Mouse (Mus musculus) limb, embryonic 14.5 days (tissue): ENCODE measurements at regions not wholly inside any gene's neighbourhood (a gene's known extent, or its start where the extent isn't known, plus 50 kb on each side); places are given as distances from the start of the nearest gene placed in this dataset.

Experiments
- ATAC-seq: fragments of 200-750 bp; cut with Nextera tagmentation; 2 replicates; pipeline ENCODE4 v1.8.0; 2017; ENCODE audit warnings: low read depth, moderate number of reproducible peaks, moderate TSS enrichment; ENCODE audit not compliant: low FRiP score
- DNase-seq: peaks from one replicate; pipeline ENCODE4 v3.0.0-alpha.2; 2015; ENCODE audit warnings: low spot score
- H3K27ac ChIP-seq: fragments of 300-500 bp; sonication (generic); replicated peaks from 2 replicates; pipeline ENCODE4 v1.5.1; 2014; ENCODE audit warnings: low read depth, mild to moderate bottlenecking, low read length, moderate library complexity, mixed read lengths
- H3K27me3 ChIP-seq: fragments of 300-500 bp; sonication (generic); 2 replicates; pipeline ENCODE4 v1.6.1; 2014; ENCODE audit warnings: low read length, mixed read lengths; ENCODE audit not compliant: control insufficient read depth, insufficient read depth
- H3K36me3 ChIP-seq: fragments of 300-500 bp; sonication (generic); 2 replicates; pipeline ENCODE4 v1.6.1; 2014; ENCODE audit warnings: mild to moderate bottlenecking, low read length, moderate library complexity, mixed read lengths; ENCODE audit not compliant: control insufficient read depth, insufficient read depth
- H3K4me1 ChIP-seq: fragments of 300-500 bp; sonication (generic); 2 replicates; pipeline ENCODE4 v1.6.1; 2014; ENCODE audit warnings: antibody characterized with exemption, low read length, mixed read lengths; ENCODE audit not compliant: control insufficient read depth, insufficient read depth
- H3K4me2 ChIP-seq: fragments of 300-500 bp; sonication (generic); replicated peaks from 2 replicates; pipeline ENCODE4 v1.6.1; 2014; ENCODE audit warnings: low read depth, mild to moderate bottlenecking, low read length, moderate library complexity; ENCODE audit not compliant: severe bottlenecking
- H3K4me3 ChIP-seq: fragments of 300-500 bp; sonication (generic); replicated peaks from 2 replicates; pipeline ENCODE4 v1.5.1; 2014; ENCODE audit warnings: low read length
- H3K9ac ChIP-seq: fragments of 300-500 bp; sonication (generic); 2 replicates; pipeline ENCODE4 v1.6.1; 2014; ENCODE audit warnings: mild to moderate bottlenecking, low read depth, low read length, moderate library complexity; ENCODE audit not compliant: severe bottlenecking
- H3K9me3 ChIP-seq: fragments of 300-500 bp; sonication (generic); 2 replicates; pipeline ENCODE4 v1.6.1; 2016; ENCODE audit warnings: low read length; ENCODE audit not compliant: control insufficient read depth
- POLR2A ChIP-seq: fragments of 200-500 bp; IDR thresholded peaks from 2 replicates; pipeline ENCODE4 v1.8.0; 2012; ENCODE audit warnings: inconsistent platforms, mild to moderate bottlenecking, moderate library complexity, borderline replicate concordance; ENCODE audit not compliant: insufficient read depth, insufficient read length; ENCODE audit errors: extremely low read depth
- WGBS: fragments of 180-500 bp; shearing (Covaris S2); extraction: QIAGEN DNeasy Blood & Tissue Kit; methylation state at CpG from one replicate; pipeline ENCODE4 v1.1.7; 2014; 5-methylcytosine and 5-hydroxymethylcytosine counted together

GRCm38 (mm10) chr1:42228098-42228497 is 467.5 kb upstream of the Pou3f3 start:
- WGBS, result 74% methylated on average over 1 of the region's 1 CpGs
- H3K9ac ChIP-seq, result no peak overlapping the region
- TF ChIP-seq POLR2A, result no peak
- H3K4me1 ChIP-seq, result peaks cover under 1% of the 10 kb centered on the region; the same call in 1 of the 2 replicates
- no peaks in the 10 kb centered on the region for H3K36me3 ChIP-seq
- ATAC-seq (no peak), DNase-seq (no peak)
- H3K27me3 ChIP-seq, result no peaks in the 10 kb centered on the region
- H3K9me3 ChIP-seq, result no peaks in the 10 kb centered on the region
- H3K4me2 ChIP-seq, result no peak overlapping the region
- H3K27ac ChIP-seq, result no peak overlapping the region
- H3K4me3 ChIP-seq, result no peak overlapping the region

DNA sequence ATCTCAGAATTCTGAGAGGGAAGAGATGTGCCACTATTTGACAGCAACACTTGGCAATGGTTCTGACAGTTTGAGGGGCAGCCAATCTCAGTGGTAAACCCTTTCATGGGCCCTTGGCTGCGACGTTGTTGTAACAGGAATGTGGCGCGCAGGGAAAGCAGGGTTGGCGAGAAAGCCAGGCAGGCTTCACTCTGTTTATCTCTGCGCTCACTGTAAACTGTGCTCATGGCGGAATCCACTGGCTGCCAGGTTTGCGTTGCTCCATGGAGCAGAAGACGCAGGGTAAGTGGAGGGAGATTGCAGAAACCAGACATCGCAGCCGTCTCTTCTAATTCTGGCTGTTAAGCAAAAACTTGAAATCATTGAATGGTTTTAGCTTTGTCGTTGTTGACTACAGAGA is 465.9 kb upstream of the Pou3f3 start:
- H3K4me1 ChIP-seq, result peaks cover 4% of the 10 kb centered on the region; the same call in 1 of the 2 replicates
- no peak overlapping the region for H3K9ac ChIP-seq
- no peaks in the 10 kb centered on the region for H3K9me3 ChIP-seq
- no peak overlapping the region for H3K4me2 ChIP-seq
- no peak overlapping the region for H3K4me3 ChIP-seq
- no peaks in the 10 kb centered on the region for H3K27me3 ChIP-seq
- ATAC-seq, result no peak
- WGBS, result 65% methylated on average over 12 of the region's 12 CpGs
- no peak for DNase-seq
- no peak overlapping the region for H3K27ac ChIP-seq
- TF ChIP-seq POLR2A, result no peak
- no peaks in the 10 kb centered on the region for H3K36me3 ChIP-seq

DNA sequence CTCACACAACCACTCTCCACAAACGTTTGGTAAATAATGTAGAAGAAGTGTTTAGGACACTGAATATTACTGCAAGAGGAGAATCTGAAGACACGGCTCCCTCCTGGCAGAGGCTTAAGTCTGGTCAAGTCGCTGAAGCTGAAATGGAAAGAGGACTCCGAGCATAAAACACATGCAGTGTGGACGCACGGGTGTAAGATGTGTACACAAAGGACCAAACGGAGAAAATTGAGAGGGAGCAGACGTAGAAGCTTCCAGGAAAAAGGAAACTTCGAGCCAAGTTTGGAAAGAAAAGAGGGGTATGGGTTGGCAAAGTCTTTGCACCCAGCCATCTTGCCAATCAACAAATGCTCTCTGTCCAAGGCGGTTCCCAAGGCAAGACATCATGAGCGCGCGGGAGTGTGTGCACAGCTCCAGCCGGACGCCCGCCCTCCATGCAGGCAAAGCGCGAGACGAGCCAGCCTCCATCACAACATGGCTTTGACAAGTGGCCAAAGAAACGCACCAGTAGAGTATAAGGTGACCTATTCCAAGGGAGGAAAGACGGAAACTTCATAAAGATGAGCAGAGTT is 465.0 kb upstream of the Pou3f3 start:
- Histone ChIP-seq H3K27me3 (no peaks in the 10 kb centered on the region), H3K36me3 (no peaks in the 10 kb centered on the region), H3K4me1 (peaks cover 4% of the 10 kb centered on the region; the same call in 1 of the 2 replicates), H3K4me3 (no peak overlapping the region), H3K4me2 (no peak overlapping the region), H3K9ac (no peak overlapping the region), H3K27ac (no peak overlapping the region), H3K9me3 (no peaks in the 10 kb centered on the region)
- WGBS, result 88% methylated on average over 21 of the region's 21 CpGs
- DNase-seq (no peak), ATAC-seq (no peak)
- no peak for TF ChIP-seq POLR2A

DNA sequence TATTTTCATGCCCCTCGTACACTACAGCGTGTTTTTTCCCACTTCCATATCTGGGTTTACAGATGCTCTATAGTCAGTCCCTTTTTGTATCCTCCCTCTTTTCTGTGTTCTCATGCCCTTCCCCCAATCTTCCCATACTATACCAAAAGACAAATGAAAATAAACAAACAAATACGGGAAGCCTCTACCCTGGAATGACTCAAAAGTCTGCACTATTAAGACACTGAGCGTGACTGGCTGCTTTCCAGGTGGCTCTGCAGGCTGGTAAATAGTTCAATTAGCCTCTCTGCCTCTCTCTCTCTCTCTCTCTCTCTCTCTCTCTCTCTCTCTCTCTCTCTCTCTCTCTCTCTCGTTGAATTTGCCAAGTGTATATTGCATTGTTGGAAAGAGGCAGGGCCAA is 464.5 kb upstream of the Pou3f3 start:
- 67% methylated on average over 5 of the region's 5 CpGs for WGBS
- no peak for ATAC-seq

GRCm38 (mm10) chr1:42231897-42232296 is 463.7 kb upstream of the Pou3f3 start:
- 76% methylated on average over 5 of the region's 5 CpGs for WGBS
- no peak for ATAC-seq
- H3K9me3 ChIP-seq, result no peaks in the 10 kb centered on the region

More for the DNA sequence above, 464.5 kb upstream of the Pou3f3 start:
- Histone ChIP-seq H3K9ac (no peak overlapping the region), H3K4me3 (no peak overlapping the region), H3K9me3 (no peaks in the 10 kb centered on the region), H3K4me2 (no peak overlapping the region), H3K4me1 (peaks cover 4% of the 10 kb centered on the region; the same call in 1 of the 2 replicates), H3K27me3 (no peaks in the 10 kb centered on the region), H3K27ac (no peak overlapping the region), H3K36me3 (no peaks in the 10 kb centered on the region)
- TF ChIP-seq POLR2A, result no peak
- DNase-seq, result no peak

More at GRCm38 (mm10) chr1:42231897-42232296, 463.7 kb upstream of the Pou3f3 start:
- H3K27ac ChIP-seq, result no peak overlapping the region
- no peak overlapping the region for H3K4me3 ChIP-seq
- DNase-seq, result no peak
- no peak overlapping the region for H3K9ac ChIP-seq
- H3K36me3 ChIP-seq, result no peaks in the 10 kb centered on the region
- TF ChIP-seq POLR2A, result no peak
- peaks cover 4% of the 10 kb centered on the region; the same call in 1 of the 2 replicates for H3K4me1 ChIP-seq
- no peak overlapping the region for H3K4me2 ChIP-seq
- no peaks in the 10 kb centered on the region for H3K27me3 ChIP-seq
